Mouse (Mus musculus): ENCODE data around the gene Lrmda.
A peak's percentile ranks its signal among the peaks of the same experiment; 100 is the strongest.

Gene Lrmda

GRCm38 (mm10) chr14:23011989-23012388 is 992.5 kb downstream of the Lrmda start:
- DNase-seq, result no peak

- no peak for DNase-seq
These were observed 995.3 kb downstream of the Lrmda start for GRCm38 (mm10) chr14:23014747-23015286.

- DNase-seq, result no peak
These were observed 996.0 kb downstream of the Lrmda start for GRCm38 (mm10) chr14:23015321-23016067.

- DNase-seq, result no peak
These were observed 996.6 kb downstream of the Lrmda start for GRCm38 (mm10) chr14:23016068-23016611.

- DNase-seq, result no peak
These were observed 1021.5 kb downstream of the Lrmda start for GRCm38 (mm10) chr14:23041002-23041401.

- DNase-seq, result no peak
These were observed 1025.8 kb downstream of the Lrmda start for GRCm38 (mm10) chr14:23045322-23045721.

GRCm38 (mm10) chr14:23046330-23046729 is 1026.8 kb downstream of the Lrmda start:
- DNase-seq, result peak; percentile 73

- no peak for DNase-seq
These were observed 1031.9 kb downstream of the Lrmda start for GRCm38 (mm10) chr14:23051441-23051840.

- no peak for DNase-seq
These were observed 1033.5 kb downstream of the Lrmda start for GRCm38 (mm10) chr14:23052833-23053592.

GRCm38 (mm10) chr14:23057228-23057976 is 1037.9 kb downstream of the Lrmda start:
- DNase-seq, result no peak

- DNase-seq, result no peak
These were observed 1038.5 kb downstream of the Lrmda start for GRCm38 (mm10) chr14:23057987-23058386.

GRCm38 (mm10) chr14:23078719-23079118 is 1059.2 kb downstream of the Lrmda start:
- DNase-seq, result no peak

GRCm38 (mm10) chr14:23084241-23084773 is 1064.8 kb downstream of the Lrmda start:
- DNase-seq, result no peak

GRCm38 (mm10) chr14:23084797-23085196 is 1065.3 kb downstream of the Lrmda start:
- DNase-seq, result no peak

- DNase-seq, result no peak
These were observed 1073.8 kb downstream of the Lrmda start for GRCm38 (mm10) chr14:23093306-23093705.

- no peak for DNase-seq
These were observed 1075.1 kb downstream of the Lrmda start for GRCm38 (mm10) chr14:23094546-23095157.

GRCm38 (mm10) chr14:23095158-23096016 is 1075.9 kb downstream of the Lrmda start:
- no peak for DNase-seq

- DNase-seq, result no peak
These were observed 1076.5 kb downstream of the Lrmda start for GRCm38 (mm10) chr14:23096017-23096336.

GRCm38 (mm10) chr14:23096405-23096804 is 1076.9 kb downstream of the Lrmda start:
- DNase-seq, result no peak

Data from right cerebral cortex, postnatal 14 days (tissue).